Mouse (Mus musculus): ENCODE data around the gene Fmnl3.

DNA sequence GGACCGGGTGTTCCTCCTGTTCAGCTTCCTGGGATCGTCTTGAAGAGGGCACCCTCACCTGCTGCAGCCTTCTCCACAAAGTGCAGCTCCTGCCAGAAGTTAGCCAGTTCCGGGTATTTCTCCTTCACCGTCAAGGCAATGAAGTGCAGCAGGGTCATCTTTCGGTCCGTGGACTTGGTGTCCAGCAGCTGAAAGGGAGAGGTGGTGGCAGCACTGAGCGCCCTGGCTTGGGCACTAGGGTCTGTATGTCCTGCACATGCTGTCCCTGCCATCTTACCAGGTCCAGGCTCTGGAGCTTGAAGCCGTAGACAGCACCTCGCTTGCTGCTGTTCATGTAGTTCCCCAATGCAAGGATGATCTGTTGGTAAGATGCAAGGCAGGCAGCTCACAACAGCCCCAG is 49.3 kb downstream of the Fmnl3 start:
- no peak for TF ChIP-seq CTCF (IDR thresholded peaks at IDR 0.05; ENCODE audit: control insufficient read depth, insufficient read depth, insufficient replicate concordance, low read depth, low read length)
- no peak for TF ChIP-seq POLR2A (IDR thresholded peaks at IDR 0.05; ENCODE audit: control insufficient read depth, low read depth, low read length)

All from testis, adult 2 months (tissue).